Mouse (Mus musculus): ENCODE results near the gene Spats2. TPM values are rescaled to one million over a fixed set of nuclear protein-coding genes. Genes with fewer than 3 reads are reported as not detected.
A peak's percentile ranks its signal among the peaks of the same experiment; 100 is the strongest.

Spats2 gene
- polyA plus RNA-seq, 1 experiment from 2014 or later = 42.1 TPM

DNA sequence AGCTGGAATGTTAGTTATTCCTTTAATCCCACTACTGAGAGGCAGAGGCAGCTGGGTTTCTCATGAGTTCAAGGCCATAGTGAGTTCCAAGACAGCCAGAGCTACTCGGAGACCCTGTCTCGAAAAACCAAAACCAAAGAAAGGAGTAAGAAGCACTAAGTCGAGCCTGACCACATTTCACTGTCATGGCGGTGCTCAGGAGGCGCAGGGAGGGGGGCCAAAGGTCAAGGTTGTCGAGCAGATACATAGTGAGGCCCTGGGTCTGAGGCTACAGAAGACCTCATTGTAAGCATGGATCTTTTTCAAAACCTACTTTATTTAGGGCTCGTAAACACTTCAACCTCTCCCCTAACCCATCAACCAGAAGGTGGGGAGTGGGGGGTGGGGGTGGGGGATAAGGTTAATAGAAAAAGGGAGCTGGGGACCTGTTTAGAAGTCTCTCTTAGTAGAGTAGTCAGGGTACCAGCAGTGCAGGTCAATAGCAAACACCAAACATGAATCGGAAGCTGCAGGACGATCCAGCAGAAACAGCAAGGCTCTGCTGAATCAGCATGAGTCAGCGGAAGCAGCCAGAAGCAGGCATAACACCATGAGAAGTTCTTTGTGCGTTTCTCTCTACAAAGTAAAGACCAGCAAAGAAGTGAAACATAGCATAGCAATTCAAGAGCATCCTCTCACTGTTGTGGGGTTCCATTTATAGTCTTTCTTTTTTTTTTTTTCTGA, 90.2 kb downstream of the Spats2 start:
- no peak for ATAC-seq (ENCODE audit: low FRiP score, low TSS enrichment)
- WGBS = 80% methylated on average over 11 of the region's 11 CpGs
- H3K9me3 ChIP-seq (ENCODE audit: low read length) = no peaks in the 10 kb centered on the region
- no peak overlapping the region for H3K4me3 ChIP-seq (ENCODE audit: low read length)
- H3K36me3 ChIP-seq (ENCODE audit: insufficient read depth, low read length) = peaks cover 30% of the 10 kb centered on the region
- H3K27me3 ChIP-seq (ENCODE audit: insufficient read depth, low read length) = peaks cover 12% of the 10 kb centered on the region
- no peak overlapping the region for H3K27ac ChIP-seq (ENCODE audit: low read length)
- no peak overlapping the region for H3K9ac ChIP-seq (replicated peaks; ENCODE audit: low read length)
- no peaks in the 10 kb centered on the region for H3K4me1 ChIP-seq (ENCODE audit: insufficient read depth, low read length)
- no peak overlapping the region for H3K4me2 ChIP-seq (replicated peaks; ENCODE audit: low read depth, low read length)

DNA sequence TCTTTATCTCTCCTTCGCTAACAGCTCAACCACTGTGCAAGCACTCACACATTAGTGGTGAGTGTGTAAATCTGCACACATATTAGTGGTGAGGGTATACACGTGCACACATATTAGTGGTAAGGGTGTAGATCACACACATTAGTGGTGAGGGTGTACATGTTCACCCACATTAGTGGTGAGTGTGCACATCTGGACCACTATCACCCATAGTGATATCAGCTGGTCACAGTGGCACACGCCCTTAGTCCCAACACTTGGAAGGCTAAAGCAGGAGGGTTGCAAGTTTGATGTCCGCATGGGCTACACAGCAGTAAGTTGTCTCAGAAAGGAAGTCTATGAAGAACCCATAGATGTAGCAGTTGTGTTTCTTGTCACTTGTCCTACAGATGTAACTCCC, 91.9 kb downstream of the Spats2 start:
- Histone ChIP-seq H3K27me3 (ENCODE audit: insufficient read depth, low read length) (peaks cover 29% of the 10 kb centered on the region), H3K4me3 (ENCODE audit: low read length) (no peak overlapping the region), H3K9ac (replicated peaks; ENCODE audit: low read length) (no peak overlapping the region), H3K4me1 (ENCODE audit: insufficient read depth, low read length) (peaks cover 6% of the 10 kb centered on the region), H3K36me3 (ENCODE audit: insufficient read depth, low read length) (peaks cover 13% of the 10 kb centered on the region), H3K4me2 (replicated peaks; ENCODE audit: low read depth, low read length) (no peak overlapping the region), H3K27ac (ENCODE audit: low read length) (no peak overlapping the region), H3K9me3 (ENCODE audit: low read length) (no peaks in the 10 kb centered on the region)
- no peak for ATAC-seq (ENCODE audit: low FRiP score, low TSS enrichment)
- 93% methylated on average over 4 of the region's 4 CpGs for WGBS

DNA sequence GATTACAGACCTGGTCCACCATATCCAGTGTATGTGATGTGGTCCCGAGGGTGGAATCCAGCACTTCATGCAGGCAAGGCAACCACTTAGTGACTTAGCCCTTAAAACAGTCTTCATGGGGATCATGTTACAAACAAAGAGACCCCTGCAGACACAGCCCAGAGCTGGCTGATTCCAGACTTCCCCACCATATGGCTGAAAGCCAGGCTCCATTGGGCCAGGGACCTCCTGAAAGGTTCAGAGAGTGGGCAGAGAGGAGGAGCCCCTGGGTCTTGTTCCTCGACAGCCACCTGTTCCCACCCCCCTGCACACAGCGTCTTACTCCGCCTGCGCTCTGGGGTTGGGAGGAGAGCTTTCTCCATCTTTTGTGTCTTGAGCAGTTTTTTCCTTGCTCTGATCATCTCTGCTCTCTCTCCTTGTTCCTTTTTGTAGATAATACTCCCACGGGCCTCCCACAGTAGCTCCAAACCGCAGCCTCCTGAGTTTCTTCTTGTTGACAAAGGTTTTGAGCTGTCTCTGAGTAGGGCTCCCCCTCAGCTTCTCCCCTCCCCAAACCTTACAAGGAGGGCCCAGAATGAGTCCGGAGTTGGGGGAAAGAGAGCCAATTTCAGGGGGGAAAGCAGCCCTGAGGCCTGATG, 95.7 kb downstream of the Spats2 start:
- Histone ChIP-seq H3K9ac (replicated peaks; ENCODE audit: low read length) (no peak overlapping the region), H3K4me3 (ENCODE audit: low read length) (no peak overlapping the region), H3K4me2 (replicated peaks; ENCODE audit: low read depth, low read length) (no peak overlapping the region), H3K27ac (ENCODE audit: low read length) (no peak overlapping the region), H3K9me3 (ENCODE audit: low read length) (no peaks in the 10 kb centered on the region), H3K4me1 (ENCODE audit: insufficient read depth, low read length) (peaks cover 36% of the 10 kb centered on the region), H3K27me3 (ENCODE audit: insufficient read depth, low read length) (peaks cover 66% of the 10 kb centered on the region), H3K36me3 (ENCODE audit: insufficient read depth, low read length) (no peaks in the 10 kb centered on the region)
- 9% methylated on average over 8 of the region's 8 CpGs for WGBS
- ATAC-seq (ENCODE audit: low FRiP score, low TSS enrichment) = no peak

DNA sequence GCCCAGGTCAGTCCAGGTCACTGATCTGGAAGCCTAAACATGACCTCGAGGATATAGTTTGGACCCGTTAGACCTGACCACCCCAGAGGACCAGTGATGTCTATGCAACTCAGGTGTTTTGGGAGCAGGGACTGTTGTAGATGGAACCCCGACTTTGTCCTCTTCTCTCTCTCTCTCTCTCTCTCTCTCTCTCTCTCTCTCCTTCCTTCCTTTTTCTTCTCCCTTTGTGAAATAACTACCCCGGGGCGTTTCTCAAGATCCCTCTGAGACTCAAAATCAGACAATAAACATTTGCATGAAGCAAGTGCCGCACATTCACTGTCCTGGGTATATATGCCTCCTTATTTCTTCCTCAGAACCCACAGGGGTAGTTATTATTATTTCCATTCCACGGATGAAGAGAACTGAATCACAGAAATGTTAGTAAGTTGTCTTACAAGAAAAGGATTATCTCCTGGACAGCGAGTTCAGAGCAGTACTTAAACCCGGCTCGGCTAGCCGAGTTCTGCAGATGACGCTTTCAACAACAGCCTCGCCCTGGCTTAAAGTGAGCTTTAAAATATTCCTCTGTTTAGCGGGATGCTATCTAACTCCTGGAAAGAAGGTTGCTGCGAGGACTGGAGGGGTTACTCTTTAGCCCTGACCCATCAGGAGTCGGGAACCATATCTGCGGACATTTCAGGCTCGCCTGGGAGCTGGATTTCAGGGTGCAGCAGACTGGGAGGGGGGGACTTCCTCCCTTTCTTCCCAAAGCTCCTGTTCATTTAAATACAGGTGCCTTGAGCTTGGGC, 97.3 kb downstream of the Spats2 start:
- Histone ChIP-seq H3K9ac (replicated peaks; ENCODE audit: low read length) (peak overlapping the region; percentile 59; the same call in 1 of the 2 replicates), H3K9me3 (ENCODE audit: low read length) (no peaks in the 10 kb centered on the region), H3K27me3 (ENCODE audit: insufficient read depth, low read length) (peaks cover 82% of the 10 kb centered on the region), H3K4me1 (ENCODE audit: insufficient read depth, low read length) (peaks cover 36% of the 10 kb centered on the region), H3K4me3 (ENCODE audit: low read length) (peak overlapping the region; percentile 54), H3K36me3 (ENCODE audit: insufficient read depth, low read length) (no peaks in the 10 kb centered on the region), H3K4me2 (replicated peaks; ENCODE audit: low read depth, low read length) (peak overlapping the region; percentile 68), H3K27ac (ENCODE audit: low read length) (no peak overlapping the region)
- ATAC-seq (ENCODE audit: low FRiP score, low TSS enrichment) = no peak
- 7% methylated on average over 18 of the region's 18 CpGs for WGBS

DNA sequence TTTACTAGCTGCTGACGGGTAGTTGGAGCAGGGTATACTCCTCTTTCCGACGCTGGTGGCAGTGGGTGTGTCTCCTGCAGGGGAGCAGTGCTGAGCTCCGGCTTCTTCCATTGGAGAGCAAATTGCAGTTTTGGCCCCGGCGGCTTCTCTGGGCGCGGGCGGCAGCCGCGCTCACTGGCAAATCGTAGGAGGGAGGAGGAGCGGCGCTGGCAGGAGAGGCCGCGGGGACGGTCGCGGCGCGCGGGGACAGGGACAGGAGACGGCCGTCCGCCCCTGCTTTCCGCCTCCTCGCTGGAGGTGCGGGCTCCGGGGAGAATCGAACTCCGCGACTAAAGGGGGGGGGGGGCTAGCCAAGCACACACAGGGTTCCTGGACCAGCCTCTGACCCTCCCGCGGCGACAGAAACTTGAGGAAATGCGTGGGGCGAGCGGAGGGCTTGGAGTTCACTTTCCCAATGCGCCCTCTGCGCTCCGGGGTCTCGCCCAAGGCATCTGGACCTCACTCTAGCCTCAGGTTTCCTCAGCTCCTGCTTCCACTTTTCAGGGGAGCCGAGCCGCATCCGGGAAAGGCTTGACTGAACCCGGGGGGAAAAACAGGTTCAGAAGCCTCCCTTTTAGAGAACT, 98.0 kb downstream of the Spats2 start:
- Histone ChIP-seq H3K4me2 (replicated peaks; ENCODE audit: low read depth, low read length) (peak overlapping the region; percentile 68), H3K9me3 (ENCODE audit: low read length) (no peaks in the 10 kb centered on the region), H3K27me3 (ENCODE audit: insufficient read depth, low read length) (peaks cover 89% of the 10 kb centered on the region), H3K9ac (replicated peaks; ENCODE audit: low read length) (peak overlapping the region; percentile 59), H3K4me3 (ENCODE audit: low read length) (peak overlapping the region; percentile 54), H3K36me3 (ENCODE audit: insufficient read depth, low read length) (no peaks in the 10 kb centered on the region), H3K27ac (ENCODE audit: low read length) (no peak overlapping the region), H3K4me1 (ENCODE audit: insufficient read depth, low read length) (peaks cover 36% of the 10 kb centered on the region)
- no peak for ATAC-seq (ENCODE audit: low FRiP score, low TSS enrichment)
- under 1% methylated on average over 41 of the region's 46 CpGs for WGBS

DNA sequence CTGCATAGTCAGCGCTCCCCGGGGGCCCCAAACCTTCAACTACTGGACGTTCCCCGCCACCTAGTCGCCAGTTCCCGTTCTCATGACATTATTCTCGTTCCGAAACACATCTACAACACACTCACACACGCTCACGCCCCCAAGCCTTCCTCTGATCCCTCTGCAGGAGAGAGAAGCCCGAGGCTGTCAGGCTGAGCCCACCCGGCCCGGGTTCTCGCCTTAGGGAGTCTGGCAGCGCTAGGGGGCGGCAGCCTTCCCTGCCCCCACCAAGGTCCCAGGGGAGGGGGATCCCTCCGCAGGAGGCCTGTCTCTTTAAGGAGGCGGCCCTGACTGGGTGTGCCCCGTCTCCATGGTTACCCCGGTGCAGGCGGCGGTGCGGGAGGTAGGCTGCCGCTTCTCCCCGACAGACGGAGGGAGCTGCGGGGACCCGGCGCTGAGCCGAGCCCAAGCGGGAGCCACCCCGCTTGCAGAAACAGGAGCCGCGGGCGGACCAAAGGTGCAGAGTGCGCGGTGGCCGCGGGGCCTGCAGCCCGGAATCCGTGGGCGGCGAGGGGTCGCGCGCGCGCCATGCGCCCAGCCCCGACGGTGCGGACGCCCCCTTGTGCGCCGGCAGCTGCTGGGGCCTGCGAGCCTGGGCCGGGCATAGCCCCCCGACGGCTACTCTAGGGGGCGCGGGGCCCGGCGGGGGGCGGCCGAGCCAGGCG, 98.6 kb downstream of the Spats2 start, which contains the start of gene Kcnh3:
Gene Kcnh3, plus strand, starts transcription at position 654 of the 704 bp plus-strand sequence.
- Histone ChIP-seq H3K27me3 (ENCODE audit: insufficient read depth, low read length) (peaks cover 93% of the 10 kb centered on the region), H3K4me2 (replicated peaks; ENCODE audit: low read depth, low read length) (peak within 1 kb of the TSS; percentile 68), H3K4me3 (ENCODE audit: low read length) (peak within 1 kb of the TSS; percentile 54), H3K36me3 (ENCODE audit: insufficient read depth, low read length) (no peaks in the 10 kb centered on the region), H3K9me3 (ENCODE audit: low read length) (no peaks in the 10 kb centered on the region), H3K4me1 (ENCODE audit: insufficient read depth, low read length) (peaks cover 36% of the 10 kb centered on the region), H3K27ac (ENCODE audit: low read length) (no peak within 1 kb of the TSS), H3K9ac (replicated peaks; ENCODE audit: low read length) (peak within 1 kb of the TSS; percentile 59)
- under 1% methylated on average over 50 of the region's 66 CpGs for WGBS
- peak; percentile 46 for ATAC-seq (ENCODE audit: low FRiP score, low TSS enrichment)

DNA sequence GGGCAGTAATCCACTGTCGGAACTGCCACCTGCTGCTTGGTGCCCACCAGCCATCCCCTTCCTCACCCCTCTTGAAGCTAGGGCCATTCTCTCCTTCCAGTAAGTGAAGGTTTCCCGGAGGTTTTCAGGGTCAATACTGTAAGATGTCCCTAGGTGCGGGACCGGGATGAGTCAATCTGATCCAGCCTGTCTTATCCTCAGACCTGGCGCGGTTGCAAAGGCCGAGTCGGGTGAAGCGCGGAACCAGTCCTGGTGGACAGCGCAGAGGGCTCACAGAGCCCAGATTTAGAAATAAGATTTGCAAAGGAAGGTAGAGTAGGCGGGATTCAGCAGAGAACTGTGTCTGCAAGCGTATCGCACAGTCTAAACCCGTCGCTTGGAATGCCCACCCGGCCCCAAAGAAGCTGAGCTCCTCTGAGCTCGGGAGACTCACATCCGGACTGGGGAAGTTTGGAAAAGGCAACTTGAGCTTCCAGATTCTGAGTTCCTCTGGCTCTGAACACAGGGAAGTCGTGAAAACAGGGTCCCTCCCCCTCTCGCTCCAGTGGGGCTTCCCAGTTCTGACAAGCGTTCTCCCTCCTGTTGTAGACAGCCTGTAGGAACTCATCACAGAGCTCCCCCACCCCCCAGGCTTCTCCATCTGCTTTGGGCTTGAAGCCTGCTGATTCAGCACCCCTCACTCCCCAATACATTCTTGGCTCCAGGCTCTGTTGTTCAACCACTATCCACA, 99.5 kb downstream of the Spats2 start:
- no peak overlapping the region for H3K27ac ChIP-seq (ENCODE audit: low read length)
- no peaks in the 10 kb centered on the region for H3K36me3 ChIP-seq (ENCODE audit: insufficient read depth, low read length)
- peaks cover 36% of the 10 kb centered on the region for H3K4me1 ChIP-seq (ENCODE audit: insufficient read depth, low read length)
- peak overlapping the region; percentile 54 for H3K4me3 ChIP-seq (ENCODE audit: low read length)
- no peaks in the 10 kb centered on the region for H3K9me3 ChIP-seq (ENCODE audit: low read length)
- peaks cover 93% of the 10 kb centered on the region for H3K27me3 ChIP-seq (ENCODE audit: insufficient read depth, low read length)
- H3K9ac ChIP-seq (replicated peaks; ENCODE audit: low read length) = no peak overlapping the region
- WGBS = under 1% methylated on average over 22 of the region's 22 CpGs
- H3K4me2 ChIP-seq (replicated peaks; ENCODE audit: low read depth, low read length) = peak overlapping the region; percentile 68
- no peak for ATAC-seq (ENCODE audit: low FRiP score, low TSS enrichment)

DNA sequence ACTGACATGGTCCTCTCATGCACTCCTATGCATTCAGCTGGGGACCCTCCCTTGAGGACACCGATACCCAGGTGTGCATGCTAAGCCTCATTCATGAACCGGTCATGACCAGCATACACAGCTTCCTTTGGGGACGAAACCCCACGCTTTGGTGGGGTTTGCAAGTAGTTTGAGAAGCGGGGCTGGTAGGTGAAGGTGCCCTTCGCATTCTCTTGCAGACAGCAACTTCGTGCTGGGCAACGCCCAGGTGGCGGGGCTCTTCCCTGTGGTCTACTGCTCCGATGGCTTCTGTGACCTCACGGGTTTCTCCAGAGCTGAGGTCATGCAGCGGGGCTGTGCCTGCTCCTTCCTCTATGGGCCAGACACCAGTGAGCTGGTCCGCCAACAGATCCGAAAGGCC, 100.4 kb downstream of the Spats2 start:
- 21% methylated on average over 14 of the region's 14 CpGs for WGBS
- ATAC-seq (ENCODE audit: low FRiP score, low TSS enrichment) = no peak
- H3K9ac ChIP-seq (replicated peaks; ENCODE audit: low read length) = no peak overlapping the region
- no peak overlapping the region for H3K27ac ChIP-seq (ENCODE audit: low read length)
- peaks cover 36% of the 10 kb centered on the region for H3K4me1 ChIP-seq (ENCODE audit: insufficient read depth, low read length)
- H3K27me3 ChIP-seq (ENCODE audit: insufficient read depth, low read length) = peaks cover 90% of the 10 kb centered on the region
- H3K4me2 ChIP-seq (replicated peaks; ENCODE audit: low read depth, low read length) = no peak overlapping the region
- H3K36me3 ChIP-seq (ENCODE audit: insufficient read depth, low read length) = no peaks in the 10 kb centered on the region
- H3K4me3 ChIP-seq (ENCODE audit: low read length) = no peak overlapping the region
- H3K9me3 ChIP-seq (ENCODE audit: low read length) = no peaks in the 10 kb centered on the region
